Mouse (Mus musculus) hindbrain, embryonic 14.5 days (tissue): ENCODE measurements around the gene Gpatch4. TPM values are rescaled to one million over a fixed set of nuclear protein-coding genes. Genes with fewer than 3 reads are reported as not detected.

ENCODE experiments used
- ATAC-seq: fragments of 200-750 bp; cut with Nextera tagmentation; 2 replicates; pipeline ENCODE4 v1.8.0; 2017; ENCODE audit warnings: moderate number of reproducible peaks, mild to moderate bottlenecking, moderate TSS enrichment, moderate library complexity; ENCODE audit not compliant: low FRiP score
- DNase-seq: peaks from one replicate; pipeline ENCODE4 v3.0.0-alpha.2; 2015; ENCODE audit warnings: low spot score
- H3K27ac ChIP-seq: fragments of 300-500 bp; sonication (generic); 2 replicates; pipeline ENCODE4 v1.5.1; 2014; ENCODE audit warnings: mild to moderate bottlenecking, moderate library complexity
- H3K27me3 ChIP-seq: fragments of 300-500 bp; sonication (generic); 2 replicates; pipeline ENCODE4 v1.6.1; 2014; ENCODE audit warnings: mild to moderate bottlenecking, low read length, mixed read lengths; ENCODE audit not compliant: control insufficient read depth, insufficient read depth
- H3K36me3 ChIP-seq: fragments of 300-500 bp; sonication (generic); replicated peaks from 2 replicates; pipeline ENCODE4 v1.6.1; 2014; ENCODE audit not compliant: control insufficient read depth, insufficient read depth
- H3K4me1 ChIP-seq: fragments of 300-500 bp; sonication (generic); replicated peaks from 2 replicates; pipeline ENCODE4 v1.6.1; 2014; ENCODE audit warnings: antibody characterized with exemption, low read length, mixed read lengths; ENCODE audit not compliant: control insufficient read depth, insufficient read depth
- H3K4me2 ChIP-seq: fragments of 300-500 bp; sonication (generic); replicated peaks from 2 replicates; pipeline ENCODE4 v1.6.1; 2014; ENCODE audit warnings: mild to moderate bottlenecking, moderate library complexity
- H3K4me3 ChIP-seq: fragments of 300-500 bp; sonication (generic); replicated peaks from 2 replicates; pipeline ENCODE4 v1.5.1; 2014; ENCODE audit warnings: mild to moderate bottlenecking, low read length
- H3K9ac ChIP-seq: fragments of 300-500 bp; sonication (generic); 2 replicates; pipeline ENCODE4 v1.6.1; 2014
- H3K9me3 ChIP-seq: fragments of 300-500 bp; sonication (generic); 2 replicates; pipeline ENCODE4 v1.6.1; 2016; ENCODE audit warnings: low read length; ENCODE audit not compliant: control insufficient read depth
- WGBS: fragments of 180-500 bp; shearing (Covaris S2); extraction: QIAGEN DNeasy Blood & Tissue Kit; methylation state at CpG from one replicate; pipeline ENCODE4 v1.1.7; 2014; 5-methylcytosine and 5-hydroxymethylcytosine counted together
- polyA plus RNA-seq: library from polyadenylated mRNA; unstranded; fragments of >200 nt; fragmentation: Nextera tagmentation; extraction: Ambion mirVana; gene quantifications from 2 replicates; pipeline ENCODE4 v1.2.1, GENCODE M21; 2014

Gpatch4 gene
- polyA plus RNA-seq, 1 experiment from 2014 or later, result 30.4 TPM

DNA sequence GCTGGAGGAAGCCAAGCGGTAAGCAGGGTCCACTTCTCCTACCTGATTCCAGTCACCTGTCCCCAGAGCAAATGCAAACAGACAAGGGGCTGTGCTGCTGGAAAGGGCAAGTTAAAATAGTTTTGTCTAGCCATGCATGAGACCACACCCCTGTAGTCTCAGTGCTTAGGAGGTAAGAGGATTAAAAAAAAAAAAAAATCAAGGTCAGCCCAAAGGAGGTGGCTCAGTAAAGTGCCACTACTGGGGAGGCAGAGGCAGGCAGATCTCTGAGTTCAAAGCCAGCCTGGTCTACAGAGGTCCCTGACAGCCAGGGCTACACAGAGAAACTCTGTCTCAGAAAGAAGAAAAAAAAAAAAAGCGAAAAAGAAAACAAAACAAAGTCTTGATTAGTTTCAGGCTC lies 41.1 kb downstream of the Gpatch4 start:
- Histone ChIP-seq H3K4me1 (0 out of 2 replicates have a peak, but pooled peaks cover 6% of the 10 kb centered on the region), H3K9ac (no peak overlapping the region), H3K4me3 (no peak overlapping the region), H3K27me3 (no peaks in the 10 kb centered on the region), H3K9me3 (no peaks in the 10 kb centered on the region), H3K27ac (no peak overlapping the region), H3K36me3 (no peaks in the 10 kb centered on the region), H3K4me2 (no peak overlapping the region)
- DNase-seq (no peak), ATAC-seq (no peak)
- WGBS, result 93% methylated on average over 2 of the region's 2 CpGs

DNA sequence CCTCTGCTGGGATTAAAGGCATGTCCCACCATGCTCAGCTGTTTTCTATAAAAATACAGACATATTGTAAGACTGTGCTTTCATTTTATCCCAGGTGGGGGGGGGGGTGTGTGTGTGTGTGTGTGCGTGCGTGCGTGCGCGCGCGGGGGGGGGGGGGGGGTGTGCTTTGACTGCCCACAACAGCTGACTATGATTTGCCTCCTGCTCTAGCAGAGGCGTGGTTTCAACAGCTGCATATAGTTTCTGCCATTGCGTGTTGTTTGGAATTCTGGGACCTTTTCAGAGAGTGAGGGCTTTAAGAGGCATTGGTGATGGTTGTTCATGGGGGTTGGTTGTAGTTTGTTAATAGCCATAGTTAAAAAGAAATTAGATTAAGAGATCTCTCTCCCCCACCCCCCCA lies 42.6 kb downstream of the Gpatch4 start:
- DNase-seq, result no peak
- H3K27me3 ChIP-seq, result no peaks in the 10 kb centered on the region
- no peaks in the 10 kb centered on the region for H3K36me3 ChIP-seq
- H3K4me3 ChIP-seq, result no peak overlapping the region
- no peak overlapping the region for H3K4me2 ChIP-seq
- 94% methylated on average over 5 of the region's 9 CpGs for WGBS
- no peaks in the 10 kb centered on the region for H3K9me3 ChIP-seq
- H3K27ac ChIP-seq, result no peak overlapping the region
- H3K9ac ChIP-seq, result no peak overlapping the region
- ATAC-seq, result no peak
- 0 out of 2 replicates have a peak, but pooled peaks cover 6% of the 10 kb centered on the region for H3K4me1 ChIP-seq

DNA sequence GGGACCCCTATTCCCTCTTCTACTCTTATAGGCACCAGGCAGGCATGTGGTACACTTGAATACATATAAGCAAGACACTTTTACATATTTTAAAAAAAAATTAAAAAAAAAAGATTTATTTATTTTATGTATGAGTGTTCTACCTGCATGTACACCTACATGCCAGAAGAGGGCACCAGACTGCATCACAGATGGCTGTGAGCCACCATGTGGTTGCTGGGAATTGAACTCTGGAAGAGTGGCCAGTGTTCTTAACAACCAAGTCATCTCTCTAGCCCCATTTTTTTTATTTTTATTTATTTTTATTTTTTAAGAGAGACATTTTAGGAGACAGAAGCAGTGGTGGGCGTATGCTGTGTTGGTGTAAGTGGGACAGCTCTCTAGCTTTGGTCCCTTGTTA lies 44.8 kb downstream of the Gpatch4 start:
- no peaks in the 10 kb centered on the region for H3K36me3 ChIP-seq
- H3K9ac ChIP-seq, result no peak overlapping the region
- ATAC-seq, result no peak
- H3K27ac ChIP-seq, result no peak overlapping the region
- DNase-seq, result no peak
- no peaks in the 10 kb centered on the region for H3K4me1 ChIP-seq
- H3K4me3 ChIP-seq, result no peak overlapping the region
- H3K27me3 ChIP-seq, result no peaks in the 10 kb centered on the region
- no peak overlapping the region for H3K4me2 ChIP-seq
- no peaks in the 10 kb centered on the region for H3K9me3 ChIP-seq
- WGBS, result 90% methylated on average over 1 of the region's 1 CpGs

DNA sequence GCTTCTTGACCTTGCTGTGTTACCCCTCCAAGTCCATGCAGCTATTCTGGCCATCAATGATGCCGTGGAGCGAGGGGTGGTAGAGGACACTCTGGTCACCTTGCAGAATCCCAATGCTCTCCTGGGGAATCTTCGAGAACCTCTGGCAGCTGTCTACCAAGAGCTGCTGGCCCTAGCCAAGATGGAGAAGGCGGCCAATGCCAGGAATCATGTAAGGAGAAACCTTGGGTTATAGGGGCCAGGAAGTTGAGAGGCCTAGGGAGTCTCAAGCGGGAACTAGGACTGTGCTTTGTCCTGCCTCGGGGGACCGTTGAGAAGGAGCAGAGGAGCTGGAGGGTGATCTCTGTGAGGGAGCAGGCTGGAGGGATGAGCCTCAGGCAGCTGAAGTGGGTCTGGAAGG lies 47.2 kb downstream of the Gpatch4 start:
- Histone ChIP-seq H3K27me3 (no peaks in the 10 kb centered on the region), H3K4me2 (no peak overlapping the region), H3K4me1 (no peaks in the 10 kb centered on the region), H3K4me3 (no peak overlapping the region), H3K27ac (no peak overlapping the region), H3K36me3 (no peaks in the 10 kb centered on the region), H3K9me3 (no peaks in the 10 kb centered on the region), H3K9ac (no peak overlapping the region)
- WGBS, result 94% methylated on average over 7 of the region's 7 CpGs
- no peak for ATAC-seq
- no peak for DNase-seq

DNA sequence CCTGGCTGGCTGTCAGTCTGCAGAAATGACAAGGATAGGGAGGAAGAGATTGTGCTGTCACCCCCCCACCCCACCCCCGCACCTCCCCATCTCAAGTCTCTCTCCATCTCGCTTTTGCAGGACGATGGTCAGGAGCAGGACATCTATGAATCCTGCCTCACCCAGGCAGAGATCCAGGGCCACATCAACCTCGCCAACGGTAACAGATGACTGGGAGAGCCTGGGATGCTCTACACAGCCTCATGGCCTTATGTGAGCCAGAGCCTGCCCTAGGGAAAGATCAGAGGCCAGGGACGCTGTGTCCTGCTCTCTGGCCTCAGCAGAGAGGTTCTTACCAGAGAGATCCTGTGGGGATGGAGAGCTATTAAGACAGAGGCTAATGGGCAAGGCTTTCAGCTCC lies 47.7 kb downstream of the Gpatch4 start:
- no peak overlapping the region for H3K4me2 ChIP-seq
- DNase-seq (no peak), ATAC-seq (no peak)
- no peaks in the 10 kb centered on the region for H3K4me1 ChIP-seq
- WGBS, result 96% methylated on average over 6 of the region's 6 CpGs
- H3K9ac ChIP-seq, result no peak overlapping the region
- H3K27ac ChIP-seq, result no peak overlapping the region
- no peak overlapping the region for H3K4me3 ChIP-seq
- H3K27me3 ChIP-seq, result no peaks in the 10 kb centered on the region
- no peaks in the 10 kb centered on the region for H3K9me3 ChIP-seq
- H3K36me3 ChIP-seq, result no peaks in the 10 kb centered on the region

DNA sequence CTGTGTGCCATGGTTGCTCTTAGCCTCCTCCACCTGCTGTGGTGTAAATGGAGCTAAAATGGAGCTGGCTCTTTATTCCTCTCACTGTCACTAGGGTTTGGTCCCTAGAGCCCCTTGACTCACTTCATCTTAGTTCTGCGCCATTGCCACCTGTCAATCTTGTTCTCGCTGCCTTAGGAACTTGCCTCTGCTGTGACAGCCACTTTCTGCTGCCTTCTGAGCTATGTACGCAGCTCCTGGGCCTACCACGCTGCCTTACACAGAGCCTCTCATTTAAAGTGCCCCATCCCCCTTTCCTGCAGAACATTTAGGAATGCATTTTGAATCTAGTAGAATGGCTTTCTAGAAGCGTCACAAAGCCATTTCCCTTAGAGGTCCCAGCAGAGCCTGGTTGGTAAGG lies 51.2 kb downstream of the Gpatch4 start:
- Histone ChIP-seq H3K9me3 (no peaks in the 10 kb centered on the region), H3K27me3 (no peaks in the 10 kb centered on the region), H3K36me3 (no peaks in the 10 kb centered on the region), H3K4me1 (no peaks in the 10 kb centered on the region), H3K9ac (no peak overlapping the region), H3K27ac (no peak overlapping the region), H3K4me2 (no peak overlapping the region), H3K4me3 (no peak overlapping the region)
- no peak for ATAC-seq
- no peak for DNase-seq
- WGBS, result 72% methylated on average over 5 of the region's 5 CpGs

DNA sequence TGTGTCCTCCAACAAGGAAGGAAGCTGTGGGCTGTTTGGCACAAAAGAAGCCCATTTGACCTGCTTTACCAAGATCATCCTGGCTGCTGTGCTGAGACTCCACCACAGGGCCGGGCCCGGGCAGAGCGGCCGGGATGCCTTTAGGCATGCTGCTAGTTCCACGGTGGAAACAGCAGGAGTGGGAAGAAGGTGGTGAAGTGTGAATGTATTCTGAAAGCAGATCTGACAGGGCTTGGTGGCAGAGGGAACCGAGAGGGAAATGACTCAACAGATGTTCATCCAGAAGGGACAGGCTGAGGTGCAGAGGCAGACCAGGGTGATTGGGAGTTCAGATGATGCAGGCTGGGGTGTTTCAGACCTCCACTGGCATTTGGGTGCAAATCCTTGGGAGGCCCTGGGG lies 54.8 kb downstream of the Gpatch4 start:
- Histone ChIP-seq H3K4me2 (no peak overlapping the region), H3K9ac (no peak overlapping the region), H3K36me3 (no peaks in the 10 kb centered on the region), H3K4me1 (no peaks in the 10 kb centered on the region), H3K27ac (no peak overlapping the region), H3K9me3 (no peaks in the 10 kb centered on the region), H3K4me3 (no peak overlapping the region), H3K27me3 (no peaks in the 10 kb centered on the region)
- DNase-seq, result no peak
- 86% methylated on average over 6 of the region's 6 CpGs for WGBS
- no peak for ATAC-seq

DNA sequence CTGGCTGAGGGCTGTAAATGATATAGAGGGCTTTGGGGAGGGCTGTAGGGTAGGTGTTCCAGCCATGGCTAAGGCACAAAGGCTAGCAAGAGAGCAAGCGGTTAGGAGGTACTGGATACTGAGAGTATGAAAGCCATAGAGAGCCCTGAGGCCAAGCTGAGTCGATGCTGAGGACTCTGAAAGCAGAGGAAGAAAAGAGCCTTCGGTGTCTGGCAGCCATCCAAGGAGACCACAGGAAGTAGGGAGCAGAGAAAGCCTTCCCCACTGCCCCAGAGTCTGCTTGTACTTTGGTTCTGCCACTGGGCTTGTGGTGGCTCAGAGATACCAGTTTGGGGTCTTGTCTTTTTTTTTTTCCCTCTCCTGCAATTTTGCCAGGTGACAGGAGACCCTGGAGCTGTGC lies 57.3 kb downstream of the Gpatch4 start:
- H3K4me3 ChIP-seq, result no peak overlapping the region
- no peak overlapping the region for H3K4me2 ChIP-seq
- H3K9me3 ChIP-seq, result no peaks in the 10 kb centered on the region
- no peaks in the 10 kb centered on the region for H3K36me3 ChIP-seq
- no peak for ATAC-seq
- 71% methylated on average over 3 of the region's 3 CpGs for WGBS
- DNase-seq, result no peak
- no peak overlapping the region for H3K9ac ChIP-seq
- no peaks in the 10 kb centered on the region for H3K4me1 ChIP-seq
- H3K27me3 ChIP-seq, result no peaks in the 10 kb centered on the region
- H3K27ac ChIP-seq, result no peak overlapping the region

DNA sequence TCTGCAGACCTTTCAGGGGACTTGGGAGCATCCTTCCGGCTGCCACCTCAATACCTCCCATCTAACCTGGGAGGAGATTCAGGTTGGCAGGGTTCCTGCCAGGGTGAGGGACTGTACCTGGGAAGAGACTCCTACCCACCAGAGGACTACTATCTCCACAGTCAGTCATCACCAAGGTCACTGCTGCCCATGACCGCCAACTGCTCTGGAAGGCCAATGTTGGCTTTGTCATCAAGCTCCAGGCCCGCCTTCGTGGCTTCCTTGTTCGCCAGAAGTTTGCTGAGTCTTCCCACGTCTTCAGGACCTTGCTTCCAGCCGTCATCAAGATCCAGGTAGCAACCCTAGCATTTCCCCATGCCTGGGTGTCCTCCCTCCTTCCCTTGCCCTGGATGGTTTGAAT lies 58.8 kb downstream of the Gpatch4 start:
- H3K9ac ChIP-seq, result no peak overlapping the region
- H3K9me3 ChIP-seq, result no peaks in the 10 kb centered on the region
- ATAC-seq, result no peak
- H3K4me3 ChIP-seq, result no peak overlapping the region
- DNase-seq, result no peak
- H3K27me3 ChIP-seq, result no peaks in the 10 kb centered on the region
- H3K27ac ChIP-seq, result no peak overlapping the region
- H3K4me2 ChIP-seq, result no peak overlapping the region
- no peaks in the 10 kb centered on the region for H3K4me1 ChIP-seq
- no peaks in the 10 kb centered on the region for H3K36me3 ChIP-seq
- WGBS, result 96% methylated on average over 7 of the region's 7 CpGs

DNA sequence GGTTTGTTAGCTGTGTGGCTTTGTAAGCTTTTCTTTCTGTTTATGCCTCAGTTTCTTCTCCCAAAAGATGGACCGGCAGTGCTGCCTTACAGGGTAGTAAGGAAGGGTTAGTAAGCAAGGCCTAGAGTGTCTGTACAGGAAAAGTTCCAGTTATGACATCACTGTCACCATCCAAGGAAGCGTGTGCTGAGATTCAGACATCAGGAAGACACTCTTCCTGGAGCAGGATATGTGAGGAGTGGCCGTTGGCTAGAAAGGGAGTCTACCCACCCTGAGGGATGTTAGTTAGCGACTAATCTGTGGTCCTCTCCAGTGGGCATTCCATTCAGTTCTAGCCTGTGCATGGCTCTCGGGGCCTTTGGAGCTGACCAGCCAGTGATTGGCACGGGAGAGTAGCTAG lies 59.3 kb downstream of the Gpatch4 start:
- Histone ChIP-seq H3K27ac (no peak overlapping the region), H3K4me1 (no peaks in the 10 kb centered on the region), H3K9me3 (no peaks in the 10 kb centered on the region), H3K27me3 (no peaks in the 10 kb centered on the region), H3K36me3 (no peaks in the 10 kb centered on the region), H3K9ac (no peak overlapping the region), H3K4me2 (no peak overlapping the region), H3K4me3 (no peak overlapping the region)
- 89% methylated on average over 6 of the region's 6 CpGs for WGBS
- DNase-seq, result no peak
- ATAC-seq, result no peak
